Mouse (Mus musculus) liver, embryonic 14.5 days (tissue): Measurements from ENCODE around the gene Ccdc122. TPM values are rescaled to one million over a fixed set of nuclear protein-coding genes. Genes with fewer than 3 reads are reported as not detected.
A peak's percentile ranks its signal among the peaks of the same experiment; 100 is the strongest.

ENCODE experiments used
- ATAC-seq: fragments of 200-750 bp; cut with Nextera tagmentation; 2 replicates; pipeline ENCODE4 v1.8.0; 2017; ENCODE audit warnings: moderate number of reproducible peaks, mild to moderate bottlenecking, moderate library complexity; ENCODE audit not compliant: insufficient read depth
- DNase-seq, 3 experiments: peaks; one replicate each; pipeline ENCODE4 v3.0.0-alpha.2; 2012 to 2013; ENCODE audit warnings: low read depth in 3 of 3, low spot score in 3 of 3
- H3K27ac ChIP-seq: fragments of 300-500 bp; sonication (generic); 2 replicates; pipeline ENCODE4 v1.5.1; 2014; ENCODE audit warnings: moderate library complexity, mild to moderate bottlenecking, control low read depth, inconsistent platforms
- H3K27me3 ChIP-seq: fragments of 300-500 bp; sonication (generic); 2 replicates; pipeline ENCODE4 v1.6.1; 2014; ENCODE audit warnings: mild to moderate bottlenecking, low read length, moderate library complexity; ENCODE audit not compliant: control insufficient read depth, insufficient read depth
- H3K36me3 ChIP-seq: fragments of 300-500 bp; sonication (generic); replicated peaks from 2 replicates; pipeline ENCODE4 v1.6.1; 2014; ENCODE audit warnings: low read depth; ENCODE audit not compliant: control insufficient read depth, insufficient read depth
- H3K4me1 ChIP-seq, 2 experiments: fragments of 200-500 bp in 1 of 2; fragments of 300-500 bp in 1 of 2; sonication (generic) in 1 of 2; replicated peaks; 2 replicates each; pipeline ENCODE4 v1.6.1; 2012 to 2014; ENCODE audit warnings: antibody characterized with exemption in 1 of 2, inconsistent platforms in 1 of 2, low read length in 1 of 2; ENCODE audit not compliant: control insufficient read depth in 2 of 2, insufficient read depth in 2 of 2
- H3K4me2 ChIP-seq: fragments of 300-500 bp; sonication (generic); 2 replicates; pipeline ENCODE4 v1.6.1; 2014; ENCODE audit warnings: low read depth, mild to moderate bottlenecking, control low read depth, moderate library complexity
- H3K4me3 ChIP-seq, 2 experiments: fragments of 200-500 bp in 1 of 2; fragments of 300-500 bp in 1 of 2; sonication (generic) in 1 of 2; 2 replicates each; pipeline ENCODE4 v1.5.1; 2012 to 2014; ENCODE audit warnings: low read depth in 2 of 2, low read length in 2 of 2, mild to moderate bottlenecking in 2 of 2, control low read depth in 1 of 2, inconsistent platforms in 1 of 2, moderate library complexity in 1 of 2; ENCODE audit not compliant: insufficient read depth in 1 of 2
- H3K9ac ChIP-seq: fragments of 300-500 bp; sonication (generic); replicated peaks from 2 replicates; pipeline ENCODE4 v1.6.1; 2014; ENCODE audit warnings: mild to moderate bottlenecking, control low read depth, moderate library complexity
- H3K9me3 ChIP-seq: fragments of 300-500 bp; sonication (generic); 2 replicates; pipeline ENCODE4 v1.6.1; 2016; ENCODE audit warnings: low read length, mixed read lengths; ENCODE audit not compliant: control insufficient read depth
- CTCF ChIP-seq: IDR thresholded peaks from 2 replicates; pipeline ENCODE4 v1.5.1; 2016; ENCODE audit warnings: antibody characterized with exemption, low read depth, control low read depth
- EP300 ChIP-seq: IDR thresholded peaks from 2 replicates; pipeline ENCODE4 v1.6.1; 2016; ENCODE audit warnings: antibody characterized with exemption, low read depth
- WGBS: fragments of 180-500 bp; shearing (Covaris S2); extraction: QIAGEN DNeasy Blood & Tissue Kit; methylation state at CpG from one replicate; pipeline ENCODE4 v1.1.7; 2014; ENCODE audit not compliant: insufficient replicate concordance; 5-methylcytosine and 5-hydroxymethylcytosine counted together
- polyA plus RNA-seq, 2 experiments: library from polyadenylated mRNA; depleted of rRNA in 1 of 2; stranded (reverse) in 1 of 2; unstranded in 1 of 2; fragments of >200 nt; fragmentation: Nextera tagmentation in 1 of 2; extraction: Ambion mirVana in 1 of 2; gene quantifications; 2 replicates each; pipeline versions ENCODE4 v1.2.1 to v1.2.3; 2012 to 2014

Gene Ccdc122
- polyA plus RNA-seq, 2 experiments = 0.75 to 1.8 TPM

DNA sequence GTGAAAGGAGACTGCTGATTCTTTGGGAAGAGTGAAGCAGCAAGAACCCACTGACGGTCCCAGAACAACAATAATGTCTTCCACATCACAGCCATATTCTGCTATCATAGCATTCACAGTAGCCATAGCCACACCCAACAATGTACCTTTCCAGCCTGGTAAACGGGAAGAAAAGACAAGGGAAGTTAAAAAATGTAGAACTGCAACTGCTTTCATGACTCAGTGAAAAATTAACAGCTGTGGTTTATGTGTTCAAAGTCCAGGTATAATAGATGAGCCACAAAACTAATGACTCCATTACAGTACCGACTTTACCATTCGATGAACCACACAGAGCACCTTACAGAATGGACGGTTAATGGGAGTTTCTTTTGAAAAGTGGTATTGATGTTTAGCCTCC is 5.8 kb upstream of the Ccdc122 start:
- H3K27me3 ChIP-seq = no peaks in the 10 kb centered on the region
- no peaks in the 10 kb centered on the region for H3K9me3 ChIP-seq
- peaks cover 0 to 3% of the 10 kb centered on the region in 2 experiments; a peak in 2 of 4 replicates for H3K4me1 ChIP-seq
- H3K27ac ChIP-seq = no peak overlapping the region
- no peak for ATAC-seq
- TF ChIP-seq EP300 = no peak
- no peak for TF ChIP-seq CTCF
- H3K36me3 ChIP-seq = no peaks in the 10 kb centered on the region
- H3K4me2 ChIP-seq = no peak overlapping the region
- H3K9ac ChIP-seq = no peak overlapping the region
- DNase-seq = no peak
- WGBS = 67% methylated on average over 5 of the region's 5 CpGs
- H3K4me3 ChIP-seq = no peak overlapping the region

DNA sequence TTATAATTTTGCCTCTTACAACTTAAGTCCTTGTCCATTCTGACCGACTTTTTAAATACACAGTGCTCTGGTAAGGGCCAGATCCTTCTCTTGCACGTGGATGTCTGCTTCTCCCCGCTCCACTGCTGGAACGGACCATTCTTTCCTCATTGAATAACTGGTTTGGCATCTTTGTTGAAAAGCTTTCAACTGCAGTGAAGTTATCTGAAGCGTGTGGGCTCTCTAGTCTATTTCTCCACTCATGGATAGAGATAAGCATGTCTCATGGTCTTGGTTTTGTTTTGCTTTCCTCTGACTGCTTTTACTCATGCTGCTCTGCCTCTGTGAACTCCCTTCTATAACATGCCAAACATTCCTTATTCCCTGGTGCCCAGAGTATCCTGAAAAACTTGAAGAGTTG is 4.1 kb upstream of the Ccdc122 start:
- no peaks in the 10 kb centered on the region for H3K9me3 ChIP-seq
- H3K9ac ChIP-seq = no peak overlapping the region
- no peaks in the 10 kb centered on the region for H3K36me3 ChIP-seq
- peaks cover 0 to 6% of the 10 kb centered on the region in 2 experiments; a peak in 3 of 4 replicates for H3K4me1 ChIP-seq
- H3K4me2 ChIP-seq = no peak overlapping the region
- 58% methylated on average over 5 of the region's 5 CpGs for WGBS
- TF ChIP-seq CTCF = no peak
- no peak for TF ChIP-seq EP300
- no peak for ATAC-seq
- DNase-seq = no peak
- H3K27me3 ChIP-seq = no peaks in the 10 kb centered on the region
- H3K27ac ChIP-seq = no peak overlapping the region
- no peak overlapping the region for H3K4me3 ChIP-seq

DNA sequence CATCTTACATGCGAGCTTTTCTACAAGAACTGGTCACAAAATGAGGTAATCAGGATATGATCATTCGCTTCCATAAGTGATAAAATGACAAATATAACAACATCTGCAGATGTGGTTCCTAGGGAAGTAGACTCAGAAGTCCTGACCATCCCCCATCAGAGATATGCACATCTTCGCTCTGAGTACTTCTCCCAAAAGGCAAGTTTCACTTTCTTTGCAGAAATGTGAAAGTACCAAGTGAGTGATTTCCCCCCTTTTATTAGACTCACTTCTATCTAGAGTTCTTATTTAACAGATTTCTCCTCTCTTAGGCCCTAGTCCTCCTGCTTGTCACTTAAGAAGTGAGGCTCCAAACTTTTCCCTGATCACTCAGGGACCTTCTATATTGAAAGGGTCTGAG is 3.2 kb upstream of the Ccdc122 start:
- no peak for ATAC-seq
- Histone ChIP-seq H3K4me3 (no peak overlapping the region), H3K9me3 (no peaks in the 10 kb centered on the region), H3K27ac (no peak overlapping the region), H3K4me1 (peaks cover 0 to 12% of the 10 kb centered on the region in 2 experiments; a peak in 3 of 4 replicates), H3K36me3 (no peaks in the 10 kb centered on the region), H3K9ac (no peak overlapping the region), H3K27me3 (no peaks in the 10 kb centered on the region), H3K4me2 (no peak overlapping the region)
- 70% methylated on average over 3 of the region's 3 CpGs for WGBS
- DNase-seq = no peak
- TF ChIP-seq CTCF (no peak), EP300 (no peak)

DNA sequence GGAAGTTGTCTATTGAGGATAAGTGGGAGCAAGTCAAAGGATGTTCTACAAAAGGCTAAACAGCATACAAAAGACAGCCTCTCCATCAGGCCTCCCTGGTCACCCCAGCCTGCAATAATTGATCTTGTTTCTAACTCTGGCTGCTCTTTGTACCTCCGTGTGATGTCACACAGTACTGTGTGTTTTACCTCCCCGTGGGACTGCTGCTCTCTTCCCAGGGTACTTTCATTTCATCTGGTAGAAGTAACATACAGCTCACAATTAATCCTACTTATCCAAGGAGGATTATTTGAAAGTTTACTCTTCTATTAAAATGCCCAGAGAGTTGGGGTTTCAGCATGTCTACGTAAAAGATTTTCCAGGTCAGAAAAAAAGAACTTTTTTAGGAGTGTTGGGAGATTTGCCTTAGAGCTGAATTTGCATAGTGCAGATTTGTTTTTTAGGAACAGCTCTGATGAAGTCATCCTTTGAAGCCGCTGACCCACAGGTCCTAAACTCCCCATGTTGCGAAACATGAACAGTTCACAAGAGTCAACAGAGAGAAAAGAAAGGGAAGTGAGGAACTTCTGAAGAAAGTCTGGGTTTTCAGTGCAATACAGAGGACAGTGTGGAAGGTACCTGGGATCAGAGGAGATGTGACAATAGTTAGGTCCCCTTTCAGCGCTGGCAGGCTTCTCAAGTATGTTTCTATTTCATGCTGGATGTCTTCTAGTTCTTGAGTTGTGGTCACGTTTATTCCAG is 2.2 kb upstream of the Ccdc122 start:
- H3K4me1 ChIP-seq = peaks cover 0 to 12% of the 10 kb centered on the region in 2 experiments; a peak in 3 of 4 replicates
- H3K9ac ChIP-seq = no peak overlapping the region
- H3K27me3 ChIP-seq = no peaks in the 10 kb centered on the region
- TF ChIP-seq EP300 = no peak
- no peak for TF ChIP-seq CTCF
- no peak overlapping the region for H3K4me3 ChIP-seq
- 56% methylated on average over 7 of the region's 7 CpGs for WGBS
- H3K36me3 ChIP-seq = no peaks in the 10 kb centered on the region
- peak overlapping the region; percentile 6; the same call in 1 of the 2 replicates for H3K4me2 ChIP-seq
- ATAC-seq = peak; percentile 47; the same call in 1 of the 2 replicates
- peak in 1 of 3 experiments; percentile 35 for DNase-seq
- H3K27ac ChIP-seq = no peak overlapping the region
- no peaks in the 10 kb centered on the region for H3K9me3 ChIP-seq

DNA sequence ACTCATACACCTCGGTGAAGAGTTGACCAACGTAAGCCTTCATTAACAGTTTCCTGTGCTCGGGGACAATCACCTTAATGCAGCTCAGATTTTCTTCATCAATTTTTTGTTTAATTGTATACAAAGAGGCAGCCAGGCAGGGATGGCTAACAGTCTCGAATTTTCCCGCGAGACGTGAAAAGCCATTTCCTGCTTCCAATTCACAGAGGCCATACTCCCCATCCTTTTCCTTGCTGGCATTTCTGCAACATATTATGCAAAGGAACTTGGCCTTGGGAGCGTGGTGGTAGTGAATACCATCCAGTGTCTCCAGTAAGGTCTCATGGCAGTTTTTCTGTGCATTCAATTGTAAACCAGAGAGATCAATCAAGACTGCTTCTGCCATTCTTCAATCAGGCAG is 1.6 kb upstream of the Ccdc122 start:
- ATAC-seq = no peak
- H3K4me3 ChIP-seq = no peak overlapping the region
- no peaks in the 10 kb centered on the region for H3K27me3 ChIP-seq
- H3K36me3 ChIP-seq = no peaks in the 10 kb centered on the region
- no peak overlapping the region for H3K27ac ChIP-seq
- no peak for TF ChIP-seq CTCF
- TF ChIP-seq EP300 = no peak
- DNase-seq = no peak
- H3K4me2 ChIP-seq = peak overlapping the region; percentile 6; the same call in 1 of the 2 replicates
- 68% methylated on average over 8 of the region's 8 CpGs for WGBS
- H3K9ac ChIP-seq = no peak overlapping the region
- peaks cover 0 to 12% of the 10 kb centered on the region in 2 experiments; a peak in 3 of 4 replicates for H3K4me1 ChIP-seq
- H3K9me3 ChIP-seq = no peaks in the 10 kb centered on the region
